Mouse (Mus musculus) intestine, embryonic 15.5 days (tissue): Measurements from ENCODE around the gene Arfgap3. TPM values are rescaled to one million over a fixed set of nuclear protein-coding genes. Genes with fewer than 3 reads are reported as not detected.
"Not testable (repeated sequence)": the region's sequence is repeated elsewhere in the genome, so short reads cannot be mapped to it uniquely, and the experiment has no call there.

ENCODE experiments used
- ATAC-seq: fragments of 200-750 bp; cut with Nextera tagmentation; 2 replicates; pipeline ENCODE4 v1.8.0; 2017; ENCODE audit warnings: moderate TSS enrichment, moderate library complexity
- H3K27ac ChIP-seq: fragments of 300-500 bp; sonication (generic); 2 replicates; pipeline ENCODE4 v1.5.1; 2015; ENCODE audit warnings: mild to moderate bottlenecking, inconsistent platforms
- H3K27me3 ChIP-seq: fragments of 300-500 bp; sonication (generic); replicated peaks from 2 replicates; pipeline ENCODE4 v1.6.1; 2015; ENCODE audit warnings: inconsistent platforms
- H3K36me3 ChIP-seq: fragments of 300-500 bp; sonication (generic); 2 replicates; pipeline ENCODE4 v1.6.1; 2015; ENCODE audit warnings: inconsistent platforms
- H3K4me1 ChIP-seq: fragments of 300-500 bp; sonication (generic); replicated peaks from 2 replicates; pipeline ENCODE4 v1.6.1; 2015; ENCODE audit warnings: inconsistent platforms
- H3K4me2 ChIP-seq: fragments of 300-500 bp; sonication (generic); replicated peaks from 2 replicates; pipeline ENCODE4 v1.6.1; 2015; ENCODE audit warnings: mild to moderate bottlenecking, inconsistent platforms
- H3K4me3 ChIP-seq: fragments of 300-500 bp; sonication (generic); replicated peaks from 2 replicates; pipeline ENCODE4 v1.5.1; 2015; ENCODE audit warnings: inconsistent platforms
- H3K9ac ChIP-seq: fragments of 300-500 bp; sonication (generic); 2 replicates; pipeline ENCODE4 v1.6.1; 2015; ENCODE audit warnings: inconsistent platforms
- H3K9me3 ChIP-seq: fragments of 300-500 bp; sonication (generic); 2 replicates; pipeline ENCODE4 v1.6.1; 2016; ENCODE audit warnings: inconsistent platforms
- WGBS: fragments of 180-500 bp; shearing (Covaris S2); methylation state at CpG from one replicate; pipeline ENCODE4 v1.1.7; 2015; 5-methylcytosine and 5-hydroxymethylcytosine counted together
- polyA plus RNA-seq: library from polyadenylated mRNA; unstranded; fragments of >200 nt; fragmentation: Nextera tagmentation; extraction: Ambion mirVana; gene quantifications from 2 replicates; pipeline ENCODE4 v1.2.1, GENCODE M21; 2015

Arfgap3 gene
- polyA plus RNA-seq, 1 experiment from 2014 or later, result 60.5 TPM

GRCm38 (mm10) chr15:83290899-83291298 is 59.1 kb downstream of the Arfgap3 start:
- H3K36me3 ChIP-seq, result no peaks in the 10 kb centered on the region
- no peak overlapping the region for H3K9ac ChIP-seq
- 95% methylated on average over 2 of the region's 2 CpGs for WGBS
- H3K4me3 ChIP-seq, result no peak overlapping the region
- H3K4me1 ChIP-seq, result peaks cover 13% of the 10 kb centered on the region; the same call in 1 of the 2 replicates
- no peaks in the 10 kb centered on the region for H3K9me3 ChIP-seq
- no peak overlapping the region for H3K4me2 ChIP-seq
- no peak overlapping the region for H3K27ac ChIP-seq
- ATAC-seq, result no peak
- H3K27me3 ChIP-seq, result no peaks in the 10 kb centered on the region

- no peaks in the 10 kb centered on the region; the same call in 1 of the 2 replicates for H3K4me1 ChIP-seq
- WGBS, result 81% methylated on average over 8 of the region's 8 CpGs
- no peak overlapping the region for H3K4me2 ChIP-seq
- no peaks in the 10 kb centered on the region for H3K9me3 ChIP-seq
- H3K9ac ChIP-seq, result no peak overlapping the region
- no peaks in the 10 kb centered on the region for H3K27me3 ChIP-seq
- no peak overlapping the region for H3K27ac ChIP-seq
- H3K4me3 ChIP-seq, result no peak overlapping the region
- no peak for ATAC-seq
- no peaks in the 10 kb centered on the region for H3K36me3 ChIP-seq
Observed at GRCm38 (mm10) chr15:83284828-83285227, 65.2 kb downstream of the Arfgap3 start.

GRCm38 (mm10) chr15:83282397-83282796 is 67.7 kb downstream of the Arfgap3 start:
- no peak for ATAC-seq
- H3K4me1 ChIP-seq, result no peaks in the 10 kb centered on the region; the same call in 1 of the 2 replicates
- no peaks in the 10 kb centered on the region for H3K27me3 ChIP-seq
- H3K36me3 ChIP-seq, result no peaks in the 10 kb centered on the region
- H3K9ac ChIP-seq, result no peak overlapping the region
- 72% methylated on average over 5 of the region's 5 CpGs for WGBS
- H3K4me3 ChIP-seq, result no peak overlapping the region
- H3K4me2 ChIP-seq, result no peak overlapping the region
- H3K27ac ChIP-seq, result no peak overlapping the region
- no peaks in the 10 kb centered on the region for H3K9me3 ChIP-seq

GRCm38 (mm10) chr15:83281303-83281702 is 68.7 kb downstream of the Arfgap3 start:
- H3K27ac ChIP-seq, result peak overlapping the region; percentile 76
- ATAC-seq, result peak; percentile 79
- WGBS, result 39% methylated on average over 11 of the region's 11 CpGs

GRCm38 (mm10) chr15:83278579-83278978 is 71.5 kb downstream of the Arfgap3 start:
- ATAC-seq, result no peak
- no peaks in the 10 kb centered on the region for H3K9me3 ChIP-seq
- H3K36me3 ChIP-seq, result no peaks in the 10 kb centered on the region
- no peak overlapping the region for H3K4me3 ChIP-seq
- no peaks in the 10 kb centered on the region for H3K27me3 ChIP-seq
- no peak overlapping the region for H3K27ac ChIP-seq
- H3K4me2 ChIP-seq, result no peak overlapping the region
- no peak overlapping the region for H3K9ac ChIP-seq
- H3K4me1 ChIP-seq, result no peaks in the 10 kb centered on the region; the same call in 1 of the 2 replicates
- 84% methylated on average over 5 of the region's 5 CpGs for WGBS

More at GRCm38 (mm10) chr15:83281303-83281702, 68.7 kb downstream of the Arfgap3 start:
- Histone ChIP-seq H3K9me3 (no peaks in the 10 kb centered on the region), H3K4me1 (no peaks in the 10 kb centered on the region; the same call in 1 of the 2 replicates), H3K36me3 (no peaks in the 10 kb centered on the region), H3K27me3 (no peaks in the 10 kb centered on the region), H3K4me3 (no peak overlapping the region), H3K9ac (no peak overlapping the region), H3K4me2 (peak overlapping the region; percentile 28)

- Histone ChIP-seq H3K9ac (no peak overlapping the region), H3K4me3 (no peak overlapping the region), H3K9me3 (no peaks in the 10 kb centered on the region), H3K4me2 (no peak overlapping the region), H3K27me3 (no peaks in the 10 kb centered on the region), H3K27ac (no peak overlapping the region), H3K36me3 (no peaks in the 10 kb centered on the region), H3K4me1 (peaks cover 3% of the 10 kb centered on the region; the same call in 1 of the 2 replicates)
- no peak for ATAC-seq
- 85% methylated on average over 4 of the region's 4 CpGs for WGBS
Observed at GRCm38 (mm10) chr15:83277451-83277850, 72.6 kb downstream of the Arfgap3 start.

GRCm38 (mm10) chr15:83274237-83274636 is 75.8 kb downstream of the Arfgap3 start:
- H3K36me3 ChIP-seq, H3K9me3 ChIP-seq, H3K27me3 ChIP-seq, H3K4me3 ChIP-seq, H3K4me2 ChIP-seq, ATAC-seq, H3K4me1 ChIP-seq, H3K27ac ChIP-seq, H3K9ac ChIP-seq: not testable (repeated sequence)

- Histone ChIP-seq H3K9ac (no peak overlapping the region), H3K9me3 (no peaks in the 10 kb centered on the region), H3K4me2 (no peak overlapping the region), H3K4me1 (0 out of 2 replicates have a peak, but pooled peaks cover 3% of the 10 kb centered on the region), H3K4me3 (no peak overlapping the region), H3K27me3 (no peaks in the 10 kb centered on the region), H3K36me3 (no peaks in the 10 kb centered on the region), H3K27ac (no peak overlapping the region)
- ATAC-seq, result no peak
- WGBS, result 89% methylated on average over 2 of the region's 2 CpGs
Observed at GRCm38 (mm10) chr15:83273017-83273416, 77.0 kb downstream of the Arfgap3 start.

GRCm38 (mm10) chr15:83271221-83271620 is 78.8 kb downstream of the Arfgap3 start:
- ATAC-seq, result peak; percentile 70
- WGBS, result 19% methylated on average over 9 of the region's 9 CpGs
- not testable (repeated sequence) for H3K9ac ChIP-seq

GRCm38 (mm10) chr15:83269985-83270384 is 80.1 kb downstream of the Arfgap3 start:
- not testable (repeated sequence) for H3K4me1 ChIP-seq, ATAC-seq, H3K4me3 ChIP-seq, H3K36me3 ChIP-seq, H3K4me2 ChIP-seq, H3K27me3 ChIP-seq, H3K9me3 ChIP-seq, H3K9ac ChIP-seq, H3K27ac ChIP-seq
- 73% methylated on average over 6 of the region's 6 CpGs for WGBS

More at GRCm38 (mm10) chr15:83271221-83271620, 78.8 kb downstream of the Arfgap3 start:
- H3K9me3 ChIP-seq, H3K27me3 ChIP-seq, H3K4me1 ChIP-seq, H3K27ac ChIP-seq, H3K36me3 ChIP-seq, H3K4me2 ChIP-seq, H3K4me3 ChIP-seq: not testable (repeated sequence)

- peak overlapping the region; percentile 35 for H3K4me2 ChIP-seq
- H3K27me3 ChIP-seq, H3K9ac ChIP-seq, ATAC-seq, H3K9me3 ChIP-seq, H3K4me1 ChIP-seq, H3K27ac ChIP-seq, H3K4me3 ChIP-seq, H3K36me3 ChIP-seq: not testable (repeated sequence)
- WGBS, result 33% methylated on average over 7 of the region's 7 CpGs
Observed at GRCm38 (mm10) chr15:83268428-83268827, 81.6 kb downstream of the Arfgap3 start.

GRCm38 (mm10) chr15:83265269-83265668 is 84.8 kb downstream of the Arfgap3 start:
- Histone ChIP-seq H3K9me3 (no peaks in the 10 kb centered on the region), H3K27me3 (no peaks in the 10 kb centered on the region), H3K36me3 (no peaks in the 10 kb centered on the region), H3K9ac (no peak overlapping the region), H3K27ac (no peak overlapping the region), H3K4me3 (no peak overlapping the region), H3K4me2 (no peak overlapping the region), H3K4me1 (no peaks in the 10 kb centered on the region)
- 29% methylated on average over 1 of the region's 1 CpGs for WGBS
- ATAC-seq, result no peak

- no peaks in the 10 kb centered on the region for H3K4me1 ChIP-seq
- H3K27me3 ChIP-seq, result no peaks in the 10 kb centered on the region
- WGBS, result 83% methylated on average over 5 of the region's 5 CpGs
- H3K36me3 ChIP-seq, result no peaks in the 10 kb centered on the region
- H3K4me3 ChIP-seq, result no peak overlapping the region
- no peak overlapping the region for H3K9ac ChIP-seq
- H3K27ac ChIP-seq, result no peak overlapping the region
- ATAC-seq, result no peak
- H3K9me3 ChIP-seq, result no peaks in the 10 kb centered on the region
- no peak overlapping the region for H3K4me2 ChIP-seq
Observed at GRCm38 (mm10) chr15:83263405-83263804, 86.6 kb downstream of the Arfgap3 start.
